Mouse (Mus musculus): ENCODE results near the gene Ppp1r21. TPM values are rescaled to one million over a fixed set of nuclear protein-coding genes. Genes with fewer than 3 reads are reported as not detected.

Ppp1r21 gene
- polyA plus RNA-seq, 1 experiment from 2014 or later, result 20.5 TPM

- H3K4me1 ChIP-seq (replicated peaks), result peaks cover 23% of the 10 kb centered on the region
- peak overlapping the region; percentile 65 for H3K4me3 ChIP-seq (replicated peaks)
- peak overlapping the region; percentile 93 for H3K27ac ChIP-seq
- H3K36me3 ChIP-seq, result peaks cover 2% of the 10 kb centered on the region; the same call in 1 of the 2 replicates
- H3K9ac ChIP-seq (replicated peaks), result peak overlapping the region; percentile 80
- peak overlapping the region; percentile 86 for H3K4me2 ChIP-seq
- 29% methylated on average over 16 of the region's 16 CpGs for WGBS
- H3K27me3 ChIP-seq, result no peaks in the 10 kb centered on the region
- no peaks in the 10 kb centered on the region for H3K9me3 ChIP-seq
- ATAC-seq (ENCODE audit: insufficient number of reproducible peaks, insufficient read depth, low FRiP score, low TSS enrichment, low read depth), result no peak; the same call in 1 of the 2 replicates
Observed at GRCm38 (mm10) chr17:88596544-88597221, 66.8 kb downstream of the Ppp1r21 start.

GRCm38 (mm10) chr17:88597222-88598055 lies 67.5 kb downstream of the Ppp1r21 start, which contains the start of gene Ston1:
Gene Ston1, plus strand, starts transcription at chr17:88597684.
- Histone ChIP-seq H3K4me1 (replicated peaks) (peaks cover 23% of the 10 kb centered on the region), H3K4me2 (peak within 1 kb of the TSS; percentile 86), H3K9ac (replicated peaks) (peak within 1 kb of the TSS; percentile 80), H3K36me3 (peaks cover 3% of the 10 kb centered on the region; the same call in 1 of the 2 replicates), H3K27ac (peak within 1 kb of the TSS; percentile 93), H3K27me3 (no peaks in the 10 kb centered on the region), H3K9me3 (no peaks in the 10 kb centered on the region), H3K4me3 (replicated peaks) (peak within 1 kb of the TSS; percentile 65)
- peak; percentile 86 for ATAC-seq (ENCODE audit: insufficient number of reproducible peaks, insufficient read depth, low FRiP score, low TSS enrichment, low read depth)
- under 1% methylated on average over 40 of the region's 41 CpGs for WGBS

- H3K27me3 ChIP-seq, result no peaks in the 10 kb centered on the region
- H3K4me2 ChIP-seq, result peak overlapping the region; percentile 86
- peak overlapping the region; percentile 80 for H3K9ac ChIP-seq (replicated peaks)
- WGBS, result 7% methylated on average over 5 of the region's 5 CpGs
- H3K4me1 ChIP-seq (replicated peaks), result peaks cover 23% of the 10 kb centered on the region
- ATAC-seq (ENCODE audit: insufficient number of reproducible peaks, insufficient read depth, low FRiP score, low TSS enrichment, low read depth), result no peak
- peak overlapping the region; percentile 65 for H3K4me3 ChIP-seq (replicated peaks)
- H3K27ac ChIP-seq, result peak overlapping the region; percentile 93
- peaks cover 3% of the 10 kb centered on the region; the same call in 1 of the 2 replicates for H3K36me3 ChIP-seq
- no peaks in the 10 kb centered on the region for H3K9me3 ChIP-seq
Observed at GRCm38 (mm10) chr17:88598056-88598420, 68.1 kb downstream of the Ppp1r21 start.

GRCm38 (mm10) chr17:88598570-88599368 lies 68.9 kb downstream of the Ppp1r21 start:
- H3K36me3 ChIP-seq, result peaks cover 3% of the 10 kb centered on the region; the same call in 1 of the 2 replicates
- H3K27ac ChIP-seq, result peak overlapping the region; percentile 82
- 16% methylated on average over 14 of the region's 14 CpGs for WGBS
- H3K4me3 ChIP-seq (replicated peaks), result peak overlapping the region; percentile 65
- no peak for ATAC-seq (ENCODE audit: insufficient number of reproducible peaks, insufficient read depth, low FRiP score, low TSS enrichment, low read depth)
- peak overlapping the region; percentile 40 for H3K9ac ChIP-seq (replicated peaks)
- peak overlapping the region; percentile 86 for H3K4me2 ChIP-seq
- H3K9me3 ChIP-seq, result no peaks in the 10 kb centered on the region
- peaks cover 23% of the 10 kb centered on the region for H3K4me1 ChIP-seq (replicated peaks)
- H3K27me3 ChIP-seq, result no peaks in the 10 kb centered on the region

GRCm38 (mm10) chr17:88600492-88601026 lies 70.6 kb downstream of the Ppp1r21 start:
- H3K4me3 ChIP-seq (replicated peaks), result no peak overlapping the region
- peaks cover 23% of the 10 kb centered on the region for H3K4me1 ChIP-seq (replicated peaks)
- H3K36me3 ChIP-seq, result peaks cover 3% of the 10 kb centered on the region; the same call in 1 of the 2 replicates
- no peaks in the 10 kb centered on the region for H3K9me3 ChIP-seq
- no peak for ATAC-seq (ENCODE audit: insufficient number of reproducible peaks, insufficient read depth, low FRiP score, low TSS enrichment, low read depth)
- no peak overlapping the region for H3K9ac ChIP-seq (replicated peaks)
- WGBS, result 82% methylated on average over 8 of the region's 8 CpGs
- H3K27me3 ChIP-seq, result no peaks in the 10 kb centered on the region
- H3K27ac ChIP-seq, result no peak overlapping the region
- H3K4me2 ChIP-seq, result no peak overlapping the region

- H3K4me1 ChIP-seq (replicated peaks), result peaks cover 16% of the 10 kb centered on the region
- H3K27me3 ChIP-seq, result no peaks in the 10 kb centered on the region
- H3K9ac ChIP-seq (replicated peaks), result no peak overlapping the region
- ATAC-seq (ENCODE audit: insufficient number of reproducible peaks, insufficient read depth, low FRiP score, low TSS enrichment, low read depth), result no peak
- H3K4me2 ChIP-seq, result no peak overlapping the region
- H3K9me3 ChIP-seq, result no peaks in the 10 kb centered on the region
- H3K4me3 ChIP-seq (replicated peaks), result no peak overlapping the region
- no peak overlapping the region for H3K27ac ChIP-seq
- H3K36me3 ChIP-seq, result peaks cover 3% of the 10 kb centered on the region
- WGBS, result 88% methylated on average over 11 of the region's 11 CpGs
Observed at GRCm38 (mm10) chr17:88603943-88604342, 74.0 kb downstream of the Ppp1r21 start.

GRCm38 (mm10) chr17:88606056-88606455 lies 76.1 kb downstream of the Ppp1r21 start:
- no peak for ATAC-seq (ENCODE audit: insufficient number of reproducible peaks, insufficient read depth, low FRiP score, low TSS enrichment, low read depth)
- H3K4me2 ChIP-seq, result no peak overlapping the region
- no peaks in the 10 kb centered on the region for H3K9me3 ChIP-seq
- no peak overlapping the region for H3K9ac ChIP-seq (replicated peaks)
- peaks cover 9% of the 10 kb centered on the region for H3K36me3 ChIP-seq
- H3K27ac ChIP-seq, result no peak overlapping the region
- H3K4me3 ChIP-seq (replicated peaks), result no peak overlapping the region
- 77% methylated on average over 2 of the region's 2 CpGs for WGBS
- no peaks in the 10 kb centered on the region for H3K27me3 ChIP-seq
- peaks cover 5% of the 10 kb centered on the region for H3K4me1 ChIP-seq (replicated peaks)

- peaks cover 10% of the 10 kb centered on the region for H3K4me1 ChIP-seq (replicated peaks)
- peaks cover 5% of the 10 kb centered on the region for H3K36me3 ChIP-seq
- H3K4me3 ChIP-seq (replicated peaks), result no peak overlapping the region
- H3K27ac ChIP-seq, result no peak overlapping the region
- no peaks in the 10 kb centered on the region for H3K27me3 ChIP-seq
- H3K9me3 ChIP-seq, result no peaks in the 10 kb centered on the region
- WGBS, result 85% methylated on average over 15 of the region's 15 CpGs
- H3K9ac ChIP-seq (replicated peaks), result no peak overlapping the region
- no peak for ATAC-seq (ENCODE audit: insufficient number of reproducible peaks, insufficient read depth, low FRiP score, low TSS enrichment, low read depth)
- no peak overlapping the region for H3K4me2 ChIP-seq
Observed at GRCm38 (mm10) chr17:88609361-88609760, 79.4 kb downstream of the Ppp1r21 start.

GRCm38 (mm10) chr17:88611057-88611456 lies 81.1 kb downstream of the Ppp1r21 start:
- peaks cover 5% of the 10 kb centered on the region for H3K36me3 ChIP-seq
- H3K27me3 ChIP-seq, result no peaks in the 10 kb centered on the region
- H3K9me3 ChIP-seq, result no peaks in the 10 kb centered on the region
- no peak overlapping the region for H3K4me3 ChIP-seq (replicated peaks)
- no peak overlapping the region for H3K4me2 ChIP-seq
- no peak overlapping the region for H3K9ac ChIP-seq (replicated peaks)
- H3K4me1 ChIP-seq (replicated peaks), result peaks cover 10% of the 10 kb centered on the region
- no peak for ATAC-seq (ENCODE audit: insufficient number of reproducible peaks, insufficient read depth, low FRiP score, low TSS enrichment, low read depth)
- WGBS, result 47% methylated on average over 2 of the region's 2 CpGs
- H3K27ac ChIP-seq, result no peak overlapping the region

- peaks cover 5% of the 10 kb centered on the region for H3K36me3 ChIP-seq
- no peak overlapping the region for H3K9ac ChIP-seq (replicated peaks)
- no peak for ATAC-seq (ENCODE audit: insufficient number of reproducible peaks, insufficient read depth, low FRiP score, low TSS enrichment, low read depth)
- H3K4me1 ChIP-seq (replicated peaks), result peaks cover 16% of the 10 kb centered on the region
- no peak overlapping the region for H3K27ac ChIP-seq
- H3K9me3 ChIP-seq, result no peaks in the 10 kb centered on the region
- no peak overlapping the region for H3K4me2 ChIP-seq
- 58% methylated on average over 6 of the region's 6 CpGs for WGBS
- no peak overlapping the region for H3K4me3 ChIP-seq (replicated peaks)
- H3K27me3 ChIP-seq, result no peaks in the 10 kb centered on the region
Observed at GRCm38 (mm10) chr17:88613172-88613571, 83.3 kb downstream of the Ppp1r21 start.
